Mouse (Mus musculus): Measurements from ENCODE around the gene Lexm.

The Lexm gene

DNA sequence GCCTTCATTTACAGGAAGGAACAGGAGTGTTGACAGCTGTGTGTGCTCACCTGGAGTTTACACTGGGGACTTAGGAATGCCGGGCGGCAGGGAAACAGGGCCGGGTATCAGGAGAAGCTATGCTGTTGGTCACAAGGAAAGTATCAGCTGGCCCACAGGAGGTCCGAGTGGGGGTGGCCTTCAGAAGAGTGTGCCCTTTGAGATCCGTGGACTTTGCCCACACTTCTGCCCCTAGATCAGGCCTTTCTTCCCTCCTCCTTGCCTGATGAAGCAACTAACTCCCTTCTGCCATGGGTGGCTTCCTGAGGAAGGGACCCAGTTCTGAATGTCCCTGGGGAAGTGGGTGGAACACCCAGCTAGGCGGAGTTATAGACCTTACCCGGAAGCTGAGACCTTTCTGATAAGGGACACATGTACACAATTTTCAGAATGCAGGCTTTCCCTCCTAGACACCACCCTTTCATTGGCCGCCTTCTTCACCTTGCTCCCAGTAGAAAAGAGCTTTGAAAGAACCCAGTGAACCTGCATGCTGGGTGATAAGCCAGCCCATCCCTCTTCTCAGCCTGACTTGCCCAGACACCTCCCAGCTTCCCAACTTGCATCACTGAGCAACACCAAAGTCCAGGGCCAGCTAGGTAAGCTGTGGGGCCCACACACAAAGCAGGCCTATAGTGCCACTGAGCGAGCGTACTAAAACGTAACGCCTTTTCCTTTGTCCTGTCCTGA lies 34.5 kb downstream of the Lexm start:
- DNase-seq (ENCODE audit: low read depth, low spot score) = no peak

DNA sequence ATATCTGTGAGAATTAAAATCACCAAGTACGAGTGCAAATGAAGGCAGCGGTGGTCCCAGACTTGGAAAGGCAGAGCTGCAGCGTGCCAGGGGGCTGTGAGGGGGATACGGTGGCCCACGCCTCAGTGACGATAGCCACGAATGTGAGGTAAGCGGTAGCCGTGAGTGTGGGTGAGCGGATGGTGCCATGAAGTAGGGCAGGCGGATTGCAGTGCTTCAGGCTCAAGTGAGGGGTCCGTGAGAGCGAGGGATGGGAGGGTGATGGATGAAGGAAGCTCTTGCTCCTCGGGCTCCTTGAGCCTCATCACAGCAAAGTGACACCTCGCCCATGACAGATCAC lies 35.2 kb downstream of the Lexm start:
- no peak for DNase-seq (ENCODE audit: low read depth, low spot score)

DNA sequence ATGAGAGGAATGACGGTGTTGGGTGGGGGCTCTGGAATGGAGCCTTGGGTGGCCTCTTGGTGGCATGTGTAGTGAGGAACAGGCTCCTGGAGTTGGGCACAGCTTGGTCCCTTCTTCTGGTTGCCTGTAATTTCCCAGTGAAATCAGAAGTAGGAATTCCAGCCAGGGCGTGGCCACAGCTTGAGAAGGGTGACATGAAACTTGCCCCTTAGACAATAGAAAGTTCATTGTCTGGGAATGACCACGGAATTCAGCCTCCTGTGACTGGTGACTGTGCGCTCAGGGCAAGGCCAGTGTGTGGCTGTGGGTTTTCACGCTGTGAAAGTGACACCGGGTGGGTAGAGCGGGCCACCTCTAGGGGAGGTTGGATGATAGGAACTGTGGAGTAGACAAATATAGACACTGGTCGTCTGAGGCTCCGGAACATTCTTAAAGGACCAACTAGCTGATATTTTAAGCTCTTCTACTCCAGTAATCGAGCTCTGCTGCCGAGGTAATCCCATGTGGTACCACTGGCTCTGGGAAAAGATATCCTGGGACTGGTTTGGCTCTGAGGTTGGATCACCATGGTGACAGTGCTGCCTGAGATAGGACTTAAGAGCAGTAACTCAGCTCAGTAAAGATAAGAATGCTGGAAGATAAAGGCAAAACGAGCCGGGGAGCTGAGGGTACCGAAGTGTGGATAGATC lies 35.7 kb downstream of the Lexm start:
- DNase-seq (ENCODE audit: low read depth, low spot score) = no peak

DNA sequence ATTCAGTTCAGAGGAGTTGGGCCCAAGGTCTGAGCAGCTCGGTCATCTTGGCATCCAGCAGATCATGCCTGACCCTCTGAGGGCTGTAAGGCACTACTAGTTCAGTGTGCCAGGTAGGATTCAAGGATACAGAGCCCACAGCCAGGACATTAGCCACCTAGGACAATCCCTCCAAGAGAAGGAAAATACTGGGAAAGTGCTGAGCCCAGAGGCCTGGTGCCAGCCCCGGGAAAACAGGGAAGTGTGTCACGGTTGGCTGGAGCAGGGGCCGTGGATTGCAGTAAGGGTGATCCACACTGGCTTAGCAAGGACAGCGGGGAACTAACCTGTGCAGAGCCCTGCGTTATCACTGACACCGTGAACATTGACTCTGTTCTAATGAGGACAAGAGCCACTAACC lies 39.5 kb downstream of the Lexm start:
- no peak for DNase-seq (ENCODE audit: low read depth, low spot score)

DNA sequence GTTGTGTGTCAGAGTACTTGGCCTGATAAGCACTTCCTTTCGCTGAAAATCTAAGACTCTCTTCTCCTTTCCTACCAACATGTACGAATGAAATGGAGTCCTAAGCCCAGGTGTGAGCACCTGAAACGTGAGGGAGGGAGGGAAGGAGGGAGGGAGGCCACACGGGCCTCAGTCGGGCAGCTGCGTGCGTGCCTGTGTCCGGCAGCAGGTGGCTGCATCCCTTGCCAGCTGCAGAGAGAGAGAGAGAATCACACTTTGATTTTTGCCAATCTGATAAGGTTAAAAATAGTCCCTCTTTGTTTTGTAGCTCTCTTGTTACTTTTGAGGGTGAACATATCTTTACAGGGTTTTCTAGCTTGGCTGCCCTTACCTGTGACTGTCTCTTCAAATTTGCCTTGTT lies 42.0 kb downstream of the Lexm start:
- DNase-seq (ENCODE audit: low read depth, low spot score) = no peak

DNA sequence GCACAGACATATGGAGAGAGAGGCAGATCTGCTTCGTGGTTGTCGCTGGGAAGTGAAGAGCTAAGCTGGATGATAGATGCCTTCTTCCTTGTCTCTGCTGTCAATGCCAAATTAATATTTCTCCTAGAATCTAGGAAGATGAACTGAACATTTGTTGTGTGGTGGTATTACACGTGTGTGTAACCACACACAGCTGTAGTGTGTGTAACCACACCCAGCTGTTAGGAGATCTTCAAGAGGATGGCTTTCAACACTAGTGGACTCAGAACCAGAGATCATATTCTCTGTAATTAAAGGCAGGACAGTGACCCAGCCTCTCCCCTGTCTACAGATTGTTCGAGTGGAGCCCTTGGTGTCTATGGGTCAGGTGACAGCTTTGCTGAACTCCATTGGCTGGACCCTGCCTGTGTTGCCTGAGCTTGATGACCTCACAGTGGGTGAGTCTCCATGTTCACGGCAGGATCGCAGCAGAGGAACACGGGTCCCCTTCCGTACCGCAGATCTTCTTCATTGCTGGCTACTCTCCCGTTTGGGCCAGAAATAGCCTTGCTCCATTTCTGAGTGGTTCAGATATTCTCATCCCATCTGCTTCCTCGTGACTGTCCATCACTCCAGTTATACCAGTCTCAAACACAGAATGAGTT lies 45.8 kb downstream of the Lexm start:
- DNase-seq (ENCODE audit: low read depth, low spot score) = no peak

DNA sequence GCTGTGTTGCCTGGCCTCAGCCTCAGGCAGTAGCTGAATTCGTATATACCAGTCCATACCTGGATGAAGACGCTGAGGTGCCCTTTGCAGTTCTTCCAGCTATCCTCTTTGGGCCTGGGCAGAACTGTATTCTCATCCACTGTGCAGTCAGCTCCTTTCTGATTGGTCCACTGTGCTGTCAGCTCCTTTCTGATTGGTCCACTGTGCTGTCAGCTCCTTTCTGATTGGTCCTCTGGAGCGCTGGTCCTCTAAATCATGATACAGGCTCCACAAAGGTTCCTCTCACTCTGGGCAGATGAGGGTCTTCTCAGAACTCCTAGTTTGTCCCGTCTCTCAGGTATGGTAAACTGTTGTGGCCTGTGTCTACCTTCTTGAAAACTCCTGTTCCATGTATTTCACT lies 47.4 kb downstream of the Lexm start:
- DNase-seq (ENCODE audit: low read depth, low spot score) = peak; percentile 33

DNA sequence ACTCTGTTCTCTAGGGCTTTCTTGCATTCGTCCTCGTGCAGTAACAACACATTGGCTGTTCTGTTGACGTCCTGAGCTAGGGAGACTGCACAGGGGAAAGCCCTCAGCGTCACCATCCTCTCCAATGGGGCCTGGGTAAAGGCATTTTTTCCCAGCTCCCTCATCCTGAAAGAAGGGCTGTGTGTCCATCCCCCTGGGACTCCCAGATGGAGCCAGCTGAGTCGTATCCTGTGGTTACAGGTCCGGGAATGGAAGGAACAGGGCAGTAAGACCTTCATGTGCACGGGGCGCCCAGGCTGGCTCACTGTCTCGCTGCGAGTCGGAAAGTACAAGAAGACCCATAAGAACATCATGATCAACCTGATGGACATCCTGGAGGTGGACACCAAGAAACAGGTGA lies 52.9 kb downstream of the Lexm start:
- no peak for DNase-seq (ENCODE audit: low read depth, low spot score)

DNA sequence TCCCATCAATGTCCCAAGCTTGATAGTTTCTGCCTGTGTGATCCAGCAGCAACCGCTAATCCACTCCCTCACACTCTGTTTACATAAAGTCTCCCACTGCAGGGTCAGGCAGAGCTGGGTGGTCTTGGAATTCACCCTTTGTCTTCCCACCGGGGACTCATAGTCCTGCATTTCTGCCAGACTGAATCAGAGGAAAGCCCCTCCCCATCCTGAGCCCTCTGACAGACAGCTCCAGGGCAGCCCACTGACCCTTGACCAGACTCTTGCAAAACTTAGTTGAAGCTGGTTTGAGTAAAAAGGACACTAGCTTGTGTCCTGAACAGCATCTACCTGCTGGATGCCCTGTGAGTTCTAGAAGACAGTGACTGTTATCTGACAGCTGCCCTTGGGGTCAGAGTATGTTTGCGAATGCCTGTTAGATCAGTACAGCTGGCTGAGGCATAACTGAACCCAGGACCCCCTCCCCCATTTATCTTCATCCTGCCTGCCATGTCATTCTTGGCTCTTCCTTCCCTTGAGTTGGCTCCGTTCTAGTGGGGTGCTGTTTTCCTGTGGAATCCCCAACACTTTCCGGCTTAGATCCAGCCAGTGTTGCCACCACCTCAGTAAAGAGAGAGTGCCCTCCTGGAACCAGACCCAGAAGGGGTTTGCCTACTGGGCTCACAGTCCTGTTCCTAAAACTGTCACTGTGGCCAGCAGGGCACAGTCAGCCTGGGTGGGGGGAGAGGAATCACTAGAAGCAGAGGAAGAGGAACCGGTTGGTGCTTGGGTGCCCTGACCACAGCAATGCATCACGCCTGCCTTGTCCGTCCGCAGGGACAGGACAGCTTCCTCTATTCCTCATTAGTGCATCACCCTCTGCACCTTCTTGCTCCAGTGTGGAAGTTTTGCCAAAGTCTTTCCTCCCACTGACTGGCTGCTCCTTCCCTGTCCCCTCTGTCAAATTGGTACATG lies 53.9 kb downstream of the Lexm start:
- DNase-seq (ENCODE audit: low read depth, low spot score) = no peak

DNA sequence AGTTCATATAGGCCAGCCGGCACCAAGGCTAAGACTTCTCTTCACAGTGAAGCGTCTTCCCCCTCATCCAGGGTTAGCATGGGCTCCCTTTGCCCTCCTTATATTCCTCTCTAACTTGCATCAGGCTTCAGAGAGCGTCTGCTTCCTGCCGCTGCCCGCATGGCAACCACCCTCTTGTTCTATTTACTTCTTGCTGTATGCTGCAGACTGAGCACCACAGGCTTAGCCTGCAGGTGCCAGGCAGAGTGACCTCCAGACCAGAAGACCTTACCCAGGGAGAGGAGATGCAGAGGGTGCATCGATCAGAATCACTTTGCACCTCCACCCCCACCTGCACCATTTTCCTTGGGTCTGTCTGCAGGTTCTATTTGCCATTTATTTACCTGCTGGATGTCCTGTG lies 55.0 kb downstream of the Lexm start:
- peak; percentile 52 for DNase-seq (ENCODE audit: low read depth, low spot score)

DNA sequence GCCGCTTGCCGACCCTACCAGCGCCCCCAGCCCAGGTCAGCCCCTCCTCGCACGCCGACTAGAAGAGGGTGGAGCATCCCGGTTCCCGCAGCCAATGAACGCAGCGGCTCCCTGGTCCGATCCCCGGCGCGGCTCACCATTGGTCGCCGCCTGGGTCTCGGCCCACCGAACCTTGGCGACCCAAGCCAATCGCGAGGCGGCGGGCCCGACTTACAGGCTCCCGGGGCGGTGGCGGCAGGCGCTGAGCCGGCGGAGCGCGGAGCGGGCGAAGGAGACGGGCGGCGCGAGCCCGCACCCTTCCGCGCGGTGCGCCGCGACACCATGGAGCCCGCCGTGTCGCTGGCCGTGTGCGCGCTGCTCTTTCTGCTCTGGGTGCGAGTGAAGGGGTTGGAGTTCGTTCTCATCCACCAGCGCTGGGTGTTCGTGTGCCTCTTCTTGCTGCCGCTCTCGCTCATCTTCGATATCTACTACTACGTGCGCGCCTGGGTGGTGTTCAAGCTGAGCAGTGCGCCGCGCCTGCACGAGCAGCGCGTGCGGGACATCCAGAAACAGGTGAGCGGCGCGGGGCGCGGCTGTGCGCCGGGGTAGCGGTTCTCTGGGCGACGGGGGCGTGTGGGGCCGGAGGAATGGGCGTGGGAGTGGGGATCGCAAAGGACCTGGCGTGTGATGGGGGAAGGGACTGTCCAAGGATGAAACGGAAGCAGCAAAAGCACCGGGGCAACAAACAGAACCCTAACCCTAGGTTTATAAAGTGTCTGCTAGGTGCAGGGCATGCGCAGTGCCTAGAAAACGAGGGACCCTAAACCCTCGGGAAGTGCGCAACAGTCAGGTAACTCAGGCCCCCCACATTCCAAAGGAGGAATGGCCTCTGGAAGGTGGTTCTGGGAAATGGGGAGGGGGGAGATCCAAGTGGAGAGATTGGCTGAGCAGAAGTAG lies 55.9 kb downstream of the Lexm start, which contains the start of gene Dhcr24:
Dhcr24 (plus strand) TSS at position 193 of the 936 bp plus-strand sequence.
- peak; percentile 96 for DNase-seq (ENCODE audit: low read depth, low spot score)

DNA sequence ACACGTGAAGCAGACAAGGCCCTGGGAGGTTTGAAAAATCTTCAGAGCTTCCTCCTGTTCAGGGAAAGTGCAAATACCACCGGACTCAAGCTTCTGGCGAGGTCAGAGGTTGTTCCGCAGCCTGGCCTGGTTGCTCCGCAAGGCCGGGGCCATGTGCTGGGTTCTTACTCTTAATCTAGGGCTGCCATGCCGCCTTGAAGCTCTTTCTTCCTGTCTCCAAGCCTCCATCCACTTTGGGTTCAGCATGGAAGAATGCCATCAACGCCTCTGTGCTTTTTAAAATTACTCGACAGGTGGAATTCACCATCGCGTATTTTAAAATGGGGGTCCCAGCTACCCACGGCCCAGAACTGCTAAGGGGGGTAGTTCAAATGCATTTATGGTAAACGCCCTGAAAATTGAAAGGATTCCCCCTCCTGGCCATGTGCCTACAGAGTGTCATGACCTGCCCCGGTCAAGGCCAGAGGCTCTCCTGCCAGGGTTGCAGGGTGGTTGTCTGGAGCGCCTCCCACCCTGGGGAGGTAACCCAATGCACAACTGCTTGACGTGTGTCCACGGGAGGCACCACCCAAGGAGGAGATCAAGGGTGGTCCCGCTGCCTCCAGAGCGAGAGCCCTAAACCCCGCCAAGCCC lies 56.7 kb downstream of the Lexm start:
- DNase-seq (ENCODE audit: low read depth, low spot score) = no peak

DNA sequence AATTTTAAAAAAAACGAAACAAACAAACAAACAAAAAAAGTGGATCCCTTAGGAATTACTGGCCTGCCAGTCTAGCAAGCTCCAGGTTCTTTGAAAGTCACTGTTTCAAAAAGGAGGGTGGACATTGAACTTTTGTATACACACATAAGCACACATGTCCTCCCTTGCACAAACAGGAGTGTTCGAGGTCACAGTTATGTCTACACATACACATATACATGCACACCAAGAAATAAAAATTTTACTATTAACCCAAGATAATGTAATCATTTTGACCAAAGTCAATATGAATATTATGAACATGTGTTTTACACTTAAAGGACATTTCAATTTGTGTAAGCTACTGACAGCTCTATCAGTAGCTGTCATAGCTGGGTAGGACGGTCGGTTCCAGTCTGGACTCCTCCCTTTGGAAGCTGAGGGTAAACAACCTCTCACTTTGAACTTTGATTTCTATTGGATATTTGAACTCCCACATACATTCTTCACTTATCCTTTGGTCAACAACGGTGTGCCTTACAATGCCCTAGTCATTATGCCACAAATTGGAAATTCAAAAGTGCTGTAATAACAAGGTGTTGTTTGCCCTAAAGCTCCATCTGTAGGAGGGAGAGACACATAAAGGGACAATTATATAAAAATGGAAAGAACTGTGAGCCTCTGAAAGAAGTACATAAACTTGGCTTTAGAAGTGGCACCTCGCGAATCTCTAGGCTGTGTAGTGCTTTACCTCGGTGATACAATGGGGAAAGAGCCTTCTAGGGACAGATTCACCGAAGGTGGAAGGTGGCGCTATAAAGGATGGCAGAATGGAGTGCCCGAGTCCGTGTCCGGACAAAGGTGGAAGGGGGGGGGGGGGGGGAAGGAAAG lies 57.5 kb downstream of the Lexm start:
- no peak for DNase-seq (ENCODE audit: low read depth, low spot score)

DNA sequence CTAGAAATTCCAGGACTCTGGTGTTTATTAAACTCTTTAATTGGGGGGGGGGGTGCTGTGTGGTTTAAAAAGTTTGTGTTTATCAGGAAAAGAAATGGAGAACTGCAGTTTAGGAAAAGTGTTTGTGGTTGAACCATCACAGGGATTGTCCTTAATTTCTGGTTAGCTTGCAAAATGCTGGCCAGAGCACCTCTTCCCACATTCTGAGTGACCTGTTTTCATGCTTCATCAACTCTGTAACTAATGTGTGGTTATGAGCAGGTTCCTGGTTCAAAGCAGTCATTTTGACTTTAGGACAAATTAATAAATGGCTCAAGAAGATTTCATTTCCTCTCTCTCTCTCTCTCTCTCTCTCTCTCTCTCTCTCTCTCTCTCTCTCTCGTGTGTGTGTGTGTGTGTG lies 59.1 kb downstream of the Lexm start:
- no peak for DNase-seq (ENCODE audit: low read depth, low spot score)

DNA sequence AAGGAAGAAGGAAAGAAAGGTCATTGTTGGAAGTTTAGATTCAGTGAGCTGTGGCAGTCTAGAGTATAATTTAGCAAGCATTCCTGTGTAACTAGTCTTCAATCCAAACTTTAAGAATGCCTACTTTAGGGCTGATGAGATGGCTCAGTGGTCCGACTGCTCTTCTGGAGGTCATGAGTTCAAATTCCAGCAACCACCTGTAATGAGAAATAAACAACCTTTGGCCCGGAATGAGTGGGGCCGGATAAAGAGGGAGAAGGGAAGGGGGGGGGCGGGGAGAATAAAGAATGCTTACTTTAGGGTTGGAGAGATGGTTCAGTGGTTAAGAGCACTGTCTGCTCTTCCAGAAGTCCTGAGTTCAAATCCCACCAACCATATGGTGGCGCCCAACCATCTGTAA lies 59.8 kb downstream of the Lexm start:
- no peak for DNase-seq (ENCODE audit: low read depth, low spot score)

DNA sequence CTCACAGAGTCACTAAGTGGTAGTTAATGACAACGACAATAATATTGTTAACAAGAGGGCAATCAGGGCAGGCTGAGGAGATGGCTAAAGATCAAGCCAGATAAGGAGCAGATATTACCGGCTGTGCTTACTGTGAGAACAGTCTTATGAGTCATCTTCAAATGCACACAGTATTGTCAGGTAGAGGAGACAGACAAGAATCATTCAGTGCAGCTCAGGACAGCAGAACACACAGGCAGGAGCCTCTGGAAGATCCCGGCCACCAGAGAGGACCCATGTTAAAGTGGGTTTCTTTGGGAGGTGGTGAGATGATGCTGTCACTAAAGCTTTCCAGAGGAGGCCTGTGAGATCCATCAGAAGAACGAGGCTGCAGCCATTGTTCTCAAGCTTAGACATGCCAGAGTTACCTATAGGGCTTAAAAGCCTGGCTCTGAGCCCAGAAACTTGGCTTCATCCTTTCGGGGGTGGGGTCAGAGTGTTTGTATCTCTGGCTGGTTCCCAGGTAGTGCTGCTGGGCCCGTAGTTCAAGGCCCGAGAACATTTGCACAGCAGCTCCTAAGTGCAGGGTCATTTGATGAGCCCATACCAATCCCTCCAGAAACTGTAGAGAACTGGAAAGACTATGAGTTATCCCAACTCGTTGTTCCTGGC lies 66.4 kb downstream of the Lexm start:
- no peak for DNase-seq (ENCODE audit: low read depth, low spot score)

DNA sequence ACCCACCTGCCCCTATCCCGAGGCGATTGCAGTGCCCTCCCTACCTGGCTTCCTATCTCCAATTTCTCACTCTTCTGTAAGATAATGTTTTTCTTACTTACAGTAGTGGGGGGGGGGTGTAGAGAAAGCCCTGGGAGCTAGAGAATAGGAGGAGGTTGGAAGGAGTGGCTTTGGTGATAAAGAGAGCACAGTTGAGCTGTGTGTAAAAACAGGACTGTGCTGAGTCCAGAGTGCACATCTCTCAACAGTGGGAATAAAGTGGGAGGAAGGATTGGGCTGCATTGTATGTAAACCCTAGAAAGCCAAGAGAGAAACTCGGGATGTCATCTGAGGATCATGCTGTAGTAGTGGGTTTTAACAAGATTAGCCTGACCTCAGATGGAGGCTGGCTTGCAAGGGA lies 68.9 kb downstream of the Lexm start:
- DNase-seq (ENCODE audit: low read depth, low spot score) = no peak

DNA sequence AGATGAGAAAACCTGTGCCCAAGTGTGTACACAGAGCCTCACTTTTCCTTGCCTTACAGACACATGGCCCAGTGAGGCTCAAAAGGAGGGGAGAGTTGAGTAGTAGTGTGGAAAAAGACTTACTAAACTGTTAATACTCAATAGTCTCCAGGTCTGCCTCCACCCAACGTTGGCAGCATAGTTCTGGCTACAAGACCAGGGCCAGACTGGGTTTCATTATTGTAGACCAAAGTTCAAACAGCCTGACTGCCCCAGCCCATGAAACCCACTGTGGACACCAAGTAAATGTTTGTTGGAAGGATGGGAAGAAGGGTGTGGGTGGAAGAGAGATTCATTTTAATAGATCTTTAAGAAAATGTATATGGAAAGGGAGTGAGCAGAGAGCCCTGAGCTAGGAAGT lies 70.1 kb downstream of the Lexm start:
- DNase-seq (ENCODE audit: low read depth, low spot score) = no peak

All from A20 (cell line).